Mouse (Mus musculus): ENCODE data around the gene Mxi1. TPM values are rescaled to one million over a fixed set of nuclear protein-coding genes. Genes with fewer than 3 reads are reported as not detected.

Gene Mxi1
- polyA plus RNA-seq, 1 experiment from 2014 or later, result 49.8 TPM

GRCm38 (mm10) chr19:53343174-53343881 lies 33.0 kb downstream of the Mxi1 start:
- H3K9ac ChIP-seq (ENCODE audit: low read length), result no peak overlapping the region
- 90% methylated on average over 13 of the region's 13 CpGs for WGBS
- no peak overlapping the region for H3K4me3 ChIP-seq (ENCODE audit: low read depth, low read length)
- no peak overlapping the region for H3K4me2 ChIP-seq (ENCODE audit: low read depth, low read length, severe bottlenecking)
- H3K27me3 ChIP-seq (ENCODE audit: control insufficient read depth, insufficient read depth, low read length), result no peaks in the 10 kb centered on the region
- H3K4me1 ChIP-seq (replicated peaks; ENCODE audit: control insufficient read depth, insufficient read depth, low read length), result peaks cover 5% of the 10 kb centered on the region; the same call in 1 of the 2 replicates
- no peaks in the 10 kb centered on the region for H3K9me3 ChIP-seq (ENCODE audit: control insufficient read depth, low read length)
- DNase-seq (ENCODE audit: low spot score) (no peak), ATAC-seq (replicated peaks; ENCODE audit: low FRiP score) (no peak)
- H3K36me3 ChIP-seq (ENCODE audit: control insufficient read depth, insufficient read depth, low read length), result no peaks in the 10 kb centered on the region
- no peak overlapping the region for H3K27ac ChIP-seq (ENCODE audit: low read depth, low read length)

- Histone ChIP-seq H3K4me3 (ENCODE audit: low read depth, low read length) (no peak overlapping the region), H3K27me3 (ENCODE audit: control insufficient read depth, insufficient read depth, low read length) (no peaks in the 10 kb centered on the region), H3K27ac (ENCODE audit: low read depth, low read length) (no peak overlapping the region), H3K9ac (ENCODE audit: low read length) (no peak overlapping the region), H3K4me2 (ENCODE audit: low read depth, low read length, severe bottlenecking) (no peak overlapping the region), H3K9me3 (ENCODE audit: control insufficient read depth, low read length) (no peaks in the 10 kb centered on the region), H3K4me1 (replicated peaks; ENCODE audit: control insufficient read depth, insufficient read depth, low read length) (peaks cover 5% of the 10 kb centered on the region; the same call in 1 of the 2 replicates), H3K36me3 (ENCODE audit: control insufficient read depth, insufficient read depth, low read length) (no peaks in the 10 kb centered on the region)
- DNase-seq (ENCODE audit: low spot score) (no peak), ATAC-seq (replicated peaks; ENCODE audit: low FRiP score) (no peak)
- WGBS, result 86% methylated on average over 16 of the region's 16 CpGs
Observed at GRCm38 (mm10) chr19:53344062-53344461, 33.7 kb downstream of the Mxi1 start.

DNA sequence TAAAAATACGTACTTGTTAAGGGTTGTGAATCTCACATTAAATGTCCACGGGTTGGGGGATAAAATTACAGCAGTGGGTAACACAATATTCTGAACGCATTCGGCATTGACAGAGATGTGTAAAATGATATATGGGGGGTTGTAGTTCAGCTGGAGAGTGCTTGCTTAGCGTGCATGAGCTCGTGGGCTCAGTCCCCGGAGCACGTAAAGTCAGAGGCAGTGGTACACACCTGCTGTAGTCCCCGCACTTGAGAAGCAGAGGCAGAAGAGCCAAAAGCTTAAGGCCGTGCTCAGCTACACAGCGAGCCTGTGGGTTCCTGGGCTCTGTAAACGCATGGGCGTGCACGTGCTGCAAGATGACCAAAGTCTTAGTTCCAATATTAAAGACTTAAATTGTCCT lies 35.4 kb downstream of the Mxi1 start:
- peak overlapping the region; percentile 21 for H3K27ac ChIP-seq (ENCODE audit: low read depth, low read length)
- no peak overlapping the region for H3K4me3 ChIP-seq (ENCODE audit: low read depth, low read length)
- DNase-seq (ENCODE audit: low spot score) (no peak), ATAC-seq (replicated peaks; ENCODE audit: low FRiP score) (no peak)
- no peak overlapping the region for H3K4me2 ChIP-seq (ENCODE audit: low read depth, low read length, severe bottlenecking)
- no peak overlapping the region for H3K9ac ChIP-seq (ENCODE audit: low read length)
- no peaks in the 10 kb centered on the region for H3K36me3 ChIP-seq (ENCODE audit: control insufficient read depth, insufficient read depth, low read length)
- 83% methylated on average over 14 of the region's 14 CpGs for WGBS
- H3K27me3 ChIP-seq (ENCODE audit: control insufficient read depth, insufficient read depth, low read length), result no peaks in the 10 kb centered on the region
- peaks cover 5% of the 10 kb centered on the region; the same call in 1 of the 2 replicates for H3K4me1 ChIP-seq (replicated peaks; ENCODE audit: control insufficient read depth, insufficient read depth, low read length)
- H3K9me3 ChIP-seq (ENCODE audit: control insufficient read depth, low read length), result no peaks in the 10 kb centered on the region

DNA sequence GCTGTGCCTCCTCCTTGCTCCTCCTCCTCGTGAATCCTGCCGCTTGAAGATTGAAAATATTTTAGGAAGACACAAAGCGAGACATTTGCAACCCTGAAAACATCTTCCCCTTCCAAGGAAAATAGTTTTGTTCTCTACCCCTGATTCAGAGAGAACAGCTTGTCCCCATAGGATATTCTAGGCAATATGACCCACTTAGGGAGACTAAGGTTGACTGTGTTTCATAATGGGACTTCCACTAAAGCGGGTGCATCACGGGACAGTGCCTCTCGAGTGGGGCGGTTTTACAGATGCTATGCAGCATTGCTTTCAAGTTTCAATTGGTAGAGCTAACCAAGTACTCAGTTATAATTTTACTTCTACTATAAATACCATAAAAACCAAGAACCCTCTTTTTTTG lies 43.5 kb downstream of the Mxi1 start:
- H3K27ac ChIP-seq (ENCODE audit: low read depth, low read length), result no peak overlapping the region
- DNase-seq (ENCODE audit: low spot score) (no peak), ATAC-seq (replicated peaks; ENCODE audit: low FRiP score) (no peak)
- 92% methylated on average over 7 of the region's 7 CpGs for WGBS
- no peaks in the 10 kb centered on the region for H3K36me3 ChIP-seq (ENCODE audit: control insufficient read depth, insufficient read depth, low read length)
- no peaks in the 10 kb centered on the region for H3K9me3 ChIP-seq (ENCODE audit: control insufficient read depth, low read length)
- H3K9ac ChIP-seq (ENCODE audit: low read length), result no peak overlapping the region
- H3K4me2 ChIP-seq (ENCODE audit: low read depth, low read length, severe bottlenecking), result no peak overlapping the region
- H3K27me3 ChIP-seq (ENCODE audit: control insufficient read depth, insufficient read depth, low read length), result no peaks in the 10 kb centered on the region
- no peak overlapping the region for H3K4me3 ChIP-seq (ENCODE audit: low read depth, low read length)
- peaks cover 2% of the 10 kb centered on the region; the same call in 1 of the 2 replicates for H3K4me1 ChIP-seq (replicated peaks; ENCODE audit: control insufficient read depth, insufficient read depth, low read length)

- WGBS, result 72% methylated on average over 7 of the region's 7 CpGs
Observed at GRCm38 (mm10) chr19:53354271-53355000, 44.1 kb downstream of the Mxi1 start.

GRCm38 (mm10) chr19:53355065-53355464 lies 44.7 kb downstream of the Mxi1 start:
- Histone ChIP-seq H3K4me3 (ENCODE audit: low read depth, low read length) (no peak overlapping the region), H3K4me2 (ENCODE audit: low read depth, low read length, severe bottlenecking) (no peak overlapping the region), H3K9me3 (ENCODE audit: control insufficient read depth, low read length) (no peaks in the 10 kb centered on the region), H3K27me3 (ENCODE audit: control insufficient read depth, insufficient read depth, low read length) (no peaks in the 10 kb centered on the region), H3K4me1 (replicated peaks; ENCODE audit: control insufficient read depth, insufficient read depth, low read length) (peaks cover 2% of the 10 kb centered on the region; the same call in 1 of the 2 replicates), H3K36me3 (ENCODE audit: control insufficient read depth, insufficient read depth, low read length) (no peaks in the 10 kb centered on the region), H3K9ac (ENCODE audit: low read length) (no peak overlapping the region), H3K27ac (ENCODE audit: low read depth, low read length) (no peak overlapping the region)
- no peak for DNase-seq (ENCODE audit: low spot score)
- 86% methylated on average over 16 of the region's 16 CpGs for WGBS
- no peak for ATAC-seq (replicated peaks; ENCODE audit: low FRiP score)

More at GRCm38 (mm10) chr19:53354271-53355000, 44.1 kb downstream of the Mxi1 start:
- DNase-seq (ENCODE audit: low spot score) (no peak), ATAC-seq (replicated peaks; ENCODE audit: low FRiP score) (no peak)
- Histone ChIP-seq H3K27me3 (ENCODE audit: control insufficient read depth, insufficient read depth, low read length) (no peaks in the 10 kb centered on the region), H3K9me3 (ENCODE audit: control insufficient read depth, low read length) (no peaks in the 10 kb centered on the region), H3K4me3 (ENCODE audit: low read depth, low read length) (no peak overlapping the region), H3K4me2 (ENCODE audit: low read depth, low read length, severe bottlenecking) (no peak overlapping the region), H3K4me1 (replicated peaks; ENCODE audit: control insufficient read depth, insufficient read depth, low read length) (peaks cover 2% of the 10 kb centered on the region; the same call in 1 of the 2 replicates), H3K9ac (ENCODE audit: low read length) (no peak overlapping the region), H3K27ac (ENCODE audit: low read depth, low read length) (no peak overlapping the region), H3K36me3 (ENCODE audit: control insufficient read depth, insufficient read depth, low read length) (no peaks in the 10 kb centered on the region)

GRCm38 (mm10) chr19:53359160-53360033 lies 49.1 kb downstream of the Mxi1 start:
- Histone ChIP-seq H3K4me3 (ENCODE audit: low read depth, low read length) (no peak overlapping the region), H3K27me3 (ENCODE audit: control insufficient read depth, insufficient read depth, low read length) (no peaks in the 10 kb centered on the region), H3K9me3 (ENCODE audit: control insufficient read depth, low read length) (no peaks in the 10 kb centered on the region), H3K4me2 (ENCODE audit: low read depth, low read length, severe bottlenecking) (no peak overlapping the region), H3K27ac (ENCODE audit: low read depth, low read length) (no peak overlapping the region), H3K9ac (ENCODE audit: low read length) (no peak overlapping the region), H3K36me3 (ENCODE audit: control insufficient read depth, insufficient read depth, low read length) (no peaks in the 10 kb centered on the region), H3K4me1 (replicated peaks; ENCODE audit: control insufficient read depth, insufficient read depth, low read length) (no peaks in the 10 kb centered on the region; the same call in 1 of the 2 replicates)
- ATAC-seq (replicated peaks; ENCODE audit: low FRiP score) (no peak), DNase-seq (ENCODE audit: low spot score) (no peak)
- 77% methylated on average over 22 of the region's 22 CpGs for WGBS

- DNase-seq (ENCODE audit: low spot score) (no peak), ATAC-seq (replicated peaks; ENCODE audit: low FRiP score) (no peak)
- no peaks in the 10 kb centered on the region for H3K4me1 ChIP-seq (replicated peaks; ENCODE audit: control insufficient read depth, insufficient read depth, low read length)
- H3K4me2 ChIP-seq (ENCODE audit: low read depth, low read length, severe bottlenecking), result no peak overlapping the region
- 82% methylated on average over 8 of the region's 8 CpGs for WGBS
- H3K4me3 ChIP-seq (ENCODE audit: low read depth, low read length), result no peak overlapping the region
- H3K9ac ChIP-seq (ENCODE audit: low read length), result no peak overlapping the region
- H3K9me3 ChIP-seq (ENCODE audit: control insufficient read depth, low read length), result no peaks in the 10 kb centered on the region
- no peaks in the 10 kb centered on the region for H3K27me3 ChIP-seq (ENCODE audit: control insufficient read depth, insufficient read depth, low read length)
- no peak overlapping the region for H3K27ac ChIP-seq (ENCODE audit: low read depth, low read length)
- H3K36me3 ChIP-seq (ENCODE audit: control insufficient read depth, insufficient read depth, low read length), result no peaks in the 10 kb centered on the region
Observed at GRCm38 (mm10) chr19:53360265-53360958, 50.1 kb downstream of the Mxi1 start.

Data from forebrain, embryonic 11.5 days (tissue).